Mouse (Mus musculus): ENCODE results near the gene Tecpr2.

The Tecpr2 gene

DNA sequence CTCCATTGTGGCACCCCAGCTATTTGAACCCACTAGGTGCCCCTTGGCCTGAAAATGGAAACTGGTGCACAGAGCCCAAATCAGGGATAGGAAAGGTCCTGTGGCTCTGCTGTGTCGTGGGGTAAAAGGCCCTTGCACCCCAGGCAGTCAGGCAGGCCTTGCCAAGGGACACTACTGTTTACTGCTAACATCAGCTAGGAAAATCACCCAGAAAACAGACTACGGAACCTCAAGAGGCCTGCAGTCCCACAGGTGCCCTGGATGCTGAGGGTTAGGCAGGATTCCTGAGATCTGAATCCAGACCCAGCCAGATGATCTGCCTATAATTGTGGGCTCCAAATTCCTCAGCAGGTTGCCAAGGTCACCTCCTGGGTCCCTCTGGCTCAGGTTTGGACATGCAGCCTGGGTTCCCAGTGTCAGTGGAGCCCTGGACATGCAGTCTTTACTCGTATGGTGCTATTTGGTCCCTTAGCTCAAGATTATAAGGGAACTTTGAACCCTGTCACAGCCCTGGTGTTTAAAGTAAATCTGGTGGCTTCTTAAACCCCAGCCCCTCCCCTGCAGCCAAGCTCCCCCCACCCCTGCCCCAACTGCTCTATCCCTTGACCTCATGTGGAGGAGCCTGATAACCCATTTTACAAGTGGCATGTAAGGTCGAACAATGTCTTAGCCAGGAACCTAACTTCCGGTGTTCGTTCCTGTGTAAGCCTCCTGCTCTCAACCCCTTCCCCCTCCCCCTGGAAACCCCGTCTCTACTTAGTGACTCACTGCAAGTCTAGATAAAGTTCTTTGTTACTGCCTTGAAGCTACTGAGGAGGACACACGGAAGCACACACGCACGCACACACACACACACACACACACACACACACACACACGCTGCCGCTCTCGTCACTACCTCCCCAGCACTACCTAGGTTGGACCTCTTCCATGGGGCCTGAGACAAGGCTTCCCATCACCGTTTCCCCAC is 118.4 kb downstream of the Tecpr2 start:
- peak; percentile 68 for DNase-seq (ENCODE audit: low read depth)

- DNase-seq (ENCODE audit: low read depth) = no peak
Observed at GRCm38 (mm10) chr12:111008500-111009490, 119.7 kb downstream of the Tecpr2 start.

GRCm38 (mm10) chr12:111009615-111010257 is 120.7 kb downstream of the Tecpr2 start:
- DNase-seq (ENCODE audit: low read depth) = no peak

DNA sequence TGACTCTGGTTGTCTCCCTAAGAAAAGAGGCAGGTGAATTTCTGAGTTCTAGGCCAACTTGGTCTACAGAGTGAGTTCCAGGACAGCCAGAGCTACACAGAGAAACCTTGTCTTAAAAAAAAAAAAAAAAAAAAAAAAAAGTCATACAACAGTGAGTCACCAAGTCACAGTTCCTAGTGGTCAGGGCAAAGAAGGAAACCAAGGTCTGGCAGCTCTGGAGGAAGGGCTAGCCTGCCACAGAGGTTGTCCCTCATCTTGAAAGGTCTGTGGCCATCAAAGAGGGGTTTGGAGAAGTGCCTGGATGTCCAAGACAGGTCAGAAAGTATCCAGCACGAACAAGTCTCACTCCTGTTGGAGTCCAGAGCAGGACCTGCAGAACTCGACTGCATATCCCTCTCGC is 127.7 kb downstream of the Tecpr2 start:
- no peak for DNase-seq (ENCODE audit: low read depth)

GRCm38 (mm10) chr12:111018068-111018467 is 129.0 kb downstream of the Tecpr2 start:
- DNase-seq (ENCODE audit: low read depth) = no peak

- DNase-seq (ENCODE audit: low read depth) = no peak
Observed at GRCm38 (mm10) chr12:111019086-111019485, 130.0 kb downstream of the Tecpr2 start.

- no peak for DNase-seq (ENCODE audit: low read depth)
Observed at GRCm38 (mm10) chr12:111021138-111021537, 132.1 kb downstream of the Tecpr2 start.

GRCm38 (mm10) chr12:111021577-111021976 is 132.5 kb downstream of the Tecpr2 start:
- no peak for DNase-seq (ENCODE audit: low read depth)

All from c-Kit-positive CD71-negative TER-119-negative erythroid progenitor cells, embryonic 14.5 days (primary cell).